Mouse (Mus musculus) liver, embryonic 14 days (tissue): ENCODE results near the gene Ankrd40. TPM values are rescaled to one million over a fixed set of nuclear protein-coding genes. Genes with fewer than 3 reads are reported as not detected.

Source experiments
- polyA plus RNA-seq: library from polyadenylated mRNA; depleted of rRNA; stranded (reverse); fragments of >200 nt; gene quantifications from 2 replicates; pipeline ENCODE4 v1.2.3, GENCODE M21; 2012; rRNA removed

The Ankrd40 gene
- 10.9 and 13.3 TPM in 2 replicates for polyA plus RNA-seq

DNA sequence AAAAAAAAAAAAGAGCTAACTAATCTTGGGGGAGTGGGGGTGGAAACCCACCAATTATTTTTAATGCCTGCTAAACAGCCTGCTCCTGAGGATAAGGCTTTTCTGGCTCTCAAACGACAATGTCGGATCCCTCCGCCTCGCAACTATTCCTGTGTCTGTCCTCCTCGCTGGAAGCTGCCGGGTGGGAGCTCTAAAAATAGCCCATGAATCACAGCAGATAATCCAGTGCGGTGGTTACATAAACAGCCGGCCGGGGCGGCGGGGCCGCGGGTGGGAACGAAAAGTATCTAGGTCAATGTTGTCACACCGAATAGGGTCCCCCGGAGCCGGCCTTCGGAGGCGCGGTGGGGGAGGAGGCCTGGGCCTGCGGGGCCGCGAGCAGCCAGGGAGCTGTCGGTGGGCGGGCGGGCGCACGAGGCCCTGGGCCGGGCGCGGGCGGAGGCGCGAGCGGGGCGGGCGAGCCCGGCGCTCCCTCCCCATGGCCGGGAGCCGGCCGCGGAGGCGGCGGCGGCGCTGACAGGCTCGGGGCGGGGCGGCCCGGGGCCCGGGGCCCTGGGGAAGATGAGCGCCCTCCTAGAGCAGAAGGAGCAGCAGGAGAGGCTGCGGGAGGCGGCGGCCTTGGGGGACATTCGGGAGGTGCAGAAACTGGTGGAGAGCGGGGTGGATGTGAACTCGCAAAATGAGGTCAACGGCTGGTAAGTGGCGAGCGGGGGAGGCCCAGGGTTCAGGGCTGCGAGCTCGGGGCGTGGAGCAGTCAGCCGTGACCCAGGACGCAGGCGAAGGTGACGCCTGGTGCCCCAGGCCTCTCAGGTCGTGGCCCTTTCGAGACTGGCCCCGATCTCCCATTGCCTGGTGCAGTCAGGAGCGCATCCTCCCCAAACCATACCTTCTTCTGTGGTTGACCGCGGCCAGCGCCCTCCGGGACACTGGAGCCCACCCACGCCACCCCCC lies at the start of gene Ankrd40:
TSS of gene Ankrd40 (plus strand) at position 309 of the 951 bp plus-strand sequence.

DNA sequence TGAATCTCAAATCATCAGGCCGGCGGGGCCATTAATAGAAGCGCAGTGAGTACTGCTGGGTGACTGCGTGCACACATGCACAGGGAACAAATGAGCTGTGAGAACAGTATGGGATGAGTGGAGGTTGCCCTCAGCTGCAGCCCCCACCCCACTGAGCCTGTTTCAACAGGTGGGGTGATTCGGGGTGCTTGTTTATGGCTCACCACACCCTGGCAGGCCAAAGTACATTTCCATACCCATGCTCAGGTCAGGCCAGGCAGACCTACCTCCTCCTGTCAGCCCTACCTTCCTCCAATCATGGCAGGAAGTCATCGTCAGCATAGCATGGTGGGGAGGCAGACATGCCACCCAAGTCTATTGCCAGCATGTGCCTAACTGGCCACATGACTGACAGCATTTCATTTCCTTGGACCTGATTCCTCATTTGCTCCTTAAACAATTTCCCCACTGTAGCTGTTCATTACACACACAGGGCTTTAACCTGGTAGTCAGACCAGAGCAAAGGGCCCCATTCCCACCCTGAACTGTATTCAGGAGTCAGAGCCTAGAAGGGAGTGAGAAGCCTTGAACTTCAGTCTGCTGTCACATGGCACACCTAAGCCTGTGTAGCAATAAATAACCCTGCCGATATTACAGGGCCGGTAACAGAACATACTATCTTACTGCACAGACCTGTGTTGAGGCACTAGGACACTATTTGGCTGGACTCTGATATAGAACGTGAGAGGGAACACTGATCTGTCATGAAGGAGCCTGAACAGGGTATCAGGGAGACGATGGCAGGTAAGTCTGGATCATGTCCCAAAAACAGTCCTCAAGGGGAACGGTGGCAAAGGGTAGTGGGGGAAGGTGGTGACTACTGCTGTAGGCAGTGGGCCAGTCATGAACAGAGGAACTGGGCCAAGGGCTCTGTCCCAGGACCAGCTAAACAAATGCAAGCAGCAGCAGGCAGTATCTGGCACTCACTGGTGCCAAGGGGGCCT lies 46.3 kb upstream of the Ankrd40 start, which contains the start of gene Gm21885:
TSS of gene Gm21885 (plus strand) at position 675 of the 983 bp plus-strand sequence.

DNA sequence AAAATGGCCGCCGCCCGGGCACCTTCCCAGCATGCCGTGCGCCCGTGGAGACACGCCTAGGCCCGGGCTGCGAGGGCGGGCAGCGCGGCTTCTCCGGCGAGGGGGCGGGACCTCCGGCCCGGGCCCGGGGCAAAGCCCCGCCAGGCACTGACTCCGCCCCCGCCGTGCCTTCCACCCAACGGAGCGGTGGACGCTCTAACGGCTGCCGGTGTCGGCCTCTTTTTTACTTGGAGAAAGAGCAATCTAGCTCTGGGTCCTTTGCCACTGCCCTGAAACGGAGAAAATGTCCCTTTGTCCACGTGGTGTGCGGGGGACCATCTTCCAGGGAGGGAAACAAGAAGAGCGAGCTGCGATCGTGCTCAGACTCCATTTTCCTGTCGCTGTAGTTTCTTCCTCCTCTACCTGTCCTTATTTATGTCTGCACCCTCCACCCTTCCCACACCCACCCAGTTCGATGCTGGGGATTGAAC lies 5.8 kb upstream of the Ankrd40 start, which contains the start of gene Luc7l3:
TSS of gene Luc7l3 (minus strand) at position 58 of the 470 bp plus-strand sequence.

Other genes with a start within 250 kb of the Ankrd40 start
- gene Tob1, start 116.5 kb upstream of the Ankrd40 start, polyA plus RNA-seq = 8.1 and 8.2 TPM in 2 replicates
- 0.12 and 0.20 TPM in 2 replicates for gene Wfikkn2, start 82.0 kb upstream of the Ankrd40 start, polyA plus RNA-seq
- gene Gm21885, start 46.1 kb upstream of the Ankrd40 start, polyA plus RNA-seq = not detected in 2 replicates
- 48.2 and 48.8 TPM in 2 replicates for gene Luc7l3, start 6.0 kb upstream of the Ankrd40 start, polyA plus RNA-seq
- gene Abcc3, start 65.0 kb downstream of the Ankrd40 start, polyA plus RNA-seq = 3.3 and 3.4 TPM in 2 replicates
- 6.3 and 7.3 TPM in 2 replicates for gene Cacna1g, start 146.2 kb downstream of the Ankrd40 start, polyA plus RNA-seq
- gene Spata20, start 158.2 kb downstream of the Ankrd40 start, polyA plus RNA-seq = not detected in 2 replicates
- 0.02 and 0.05 TPM in 2 replicates for gene Epn3, start 172.0 kb downstream of the Ankrd40 start, polyA plus RNA-seq
- 0.06 and 0.08 TPM in 2 replicates for gene Mycbpap, start 193.7 kb downstream of the Ankrd40 start, polyA plus RNA-seq
- gene Rsad1, start 221.3 kb downstream of the Ankrd40 start, polyA plus RNA-seq = 1.1 and 1.5 TPM in 2 replicates
- 0.02 and 0.06 TPM in 2 replicates for gene Chad, start 237.0 kb downstream of the Ankrd40 start, polyA plus RNA-seq